Mouse (Mus musculus): ENCODE measurements at regions not wholly inside any gene's neighbourhood (a gene's known extent, or its start where the extent isn't known, plus 50 kb on each side); places are given as distances from the start of the nearest gene placed in this dataset.

- H3K27ac ChIP-seq, result 0 out of 2 replicates have a peak overlapping the region, but pooled peaks have one; percentile 3
- 72% methylated on average over 12 of the region's 12 CpGs for WGBS
- H3K9ac ChIP-seq (ENCODE audit: low read depth, low read length), result no peak overlapping the region
- ATAC-seq (replicated peaks; ENCODE audit: low FRiP score, low read depth) (no peak), DNase-seq (ENCODE audit: low spot score) (peak; percentile 47)
- no peaks in the 10 kb centered on the region for H3K27me3 ChIP-seq (ENCODE audit: insufficient read depth, low read length)
- H3K4me3 ChIP-seq (replicated peaks; ENCODE audit: low read depth, low read length), result no peak overlapping the region
- no peak overlapping the region for H3K4me2 ChIP-seq (ENCODE audit: low read length)
- no peaks in the 10 kb centered on the region for H3K9me3 ChIP-seq (replicated peaks; ENCODE audit: low read length)
- H3K36me3 ChIP-seq (ENCODE audit: insufficient read depth, low read length), result no peaks in the 10 kb centered on the region
- no peak for TF ChIP-seq CTCF (IDR thresholded peaks at IDR 0.05; ENCODE audit: low read depth)
- H3K4me1 ChIP-seq (replicated peaks; ENCODE audit: insufficient read depth, low read length), result no peaks in the 10 kb centered on the region
Measured at GRCm38 (mm10) chr7:113156861-113157747, 50.2 kb upstream of the Arntl start.

Measured in kidney, postnatal 0 days (tissue).